Mouse (Mus musculus) forebrain, embryonic 13.5 days (tissue): Measurements from ENCODE around the gene Tap1. TPM values are rescaled to one million over a fixed set of nuclear protein-coding genes. Genes with fewer than 3 reads are reported as not detected.
A peak's percentile ranks its signal among the peaks of the same experiment; 100 is the strongest.

ENCODE experiments used
- ATAC-seq: fragments of 200-750 bp; cut with Nextera tagmentation; 2 replicates; pipeline ENCODE4 v1.8.0; 2017
- H3K27ac ChIP-seq: fragments of 300-500 bp; sonication (generic); 2 replicates; pipeline ENCODE4 v1.5.1; 2015; ENCODE audit warnings: inconsistent platforms, mild to moderate bottlenecking, moderate library complexity
- H3K27me3 ChIP-seq: fragments of 300-500 bp; sonication (generic); 2 replicates; pipeline ENCODE4 v1.6.1; 2015; ENCODE audit warnings: mild to moderate bottlenecking, inconsistent platforms
- H3K36me3 ChIP-seq: fragments of 300-500 bp; sonication (generic); 2 replicates; pipeline ENCODE4 v1.6.1; 2015; ENCODE audit warnings: mild to moderate bottlenecking, inconsistent platforms; ENCODE audit not compliant: poor library complexity, severe bottlenecking
- H3K4me1 ChIP-seq: fragments of 300-500 bp; sonication (generic); 2 replicates; pipeline ENCODE4 v1.6.1; 2015; ENCODE audit warnings: inconsistent platforms
- H3K4me2 ChIP-seq: fragments of 300-500 bp; sonication (generic); 2 replicates; pipeline ENCODE4 v1.6.1; 2015; ENCODE audit warnings: inconsistent platforms, mild to moderate bottlenecking, moderate library complexity
- H3K4me3 ChIP-seq: fragments of 300-500 bp; sonication (generic); 2 replicates; pipeline ENCODE4 v1.5.1; 2015; ENCODE audit warnings: mild to moderate bottlenecking, inconsistent platforms
- H3K9ac ChIP-seq: fragments of 300-500 bp; sonication (generic); 2 replicates; pipeline ENCODE4 v1.6.1; 2015; ENCODE audit warnings: mild to moderate bottlenecking, inconsistent platforms
- H3K9me3 ChIP-seq: fragments of 300-500 bp; sonication (generic); replicated peaks from 2 replicates; pipeline ENCODE4 v1.6.1; 2016; ENCODE audit warnings: inconsistent platforms
- WGBS: fragments of 180-500 bp; shearing (Covaris S2); methylation state at CpG from one replicate; pipeline ENCODE4 v1.1.7; 2015; 5-methylcytosine and 5-hydroxymethylcytosine counted together
- polyA plus RNA-seq: library from polyadenylated mRNA; unstranded; fragments of >200 nt; fragmentation: Nextera tagmentation; extraction: Ambion mirVana; gene quantifications from 2 replicates; pipeline ENCODE4 v1.2.1, GENCODE M21; 2015

The Tap1 gene
- polyA plus RNA-seq, 1 experiment from 2014 or later: 0.84 TPM

GRCm38 (mm10) chr17:34183564-34184219, 3.7 kb upstream of the Tap1 start:
- Histone ChIP-seq H3K4me1 (peaks cover 16% of the 10 kb centered on the region), H3K4me3 (no peak overlapping the region), H3K9me3 (no peaks in the 10 kb centered on the region), H3K36me3 (no peaks in the 10 kb centered on the region), H3K27ac (no peak overlapping the region), H3K27me3 (peaks cover 53% of the 10 kb centered on the region), H3K9ac (no peak overlapping the region), H3K4me2 (no peak overlapping the region)
- no peak for ATAC-seq
- 81% methylated on average over 15 of the region's 15 CpGs for WGBS

GRCm38 (mm10) chr17:34185526-34185925, 1.8 kb upstream of the Tap1 start:
- no peak for ATAC-seq
- 89% methylated on average over 9 of the region's 9 CpGs for WGBS
- no peaks in the 10 kb centered on the region for H3K36me3 ChIP-seq
- H3K4me1 ChIP-seq: peaks cover 16% of the 10 kb centered on the region
- no peak overlapping the region for H3K27ac ChIP-seq
- H3K27me3 ChIP-seq: peaks cover 69% of the 10 kb centered on the region
- H3K9ac ChIP-seq: no peak overlapping the region
- H3K4me2 ChIP-seq: no peak overlapping the region
- no peak overlapping the region for H3K4me3 ChIP-seq
- no peaks in the 10 kb centered on the region for H3K9me3 ChIP-seq

GRCm38 (mm10) chr17:34186885-34187260, 480 bp upstream of the Tap1 start:
- peaks cover 81% of the 10 kb centered on the region for H3K27me3 ChIP-seq
- no peaks in the 10 kb centered on the region for H3K36me3 ChIP-seq
- H3K27ac ChIP-seq: no peak overlapping the region
- WGBS: 3% methylated on average over 14 of the region's 14 CpGs
- H3K4me1 ChIP-seq: peaks cover 16% of the 10 kb centered on the region
- ATAC-seq: peak; percentile 52
- H3K9me3 ChIP-seq: no peaks in the 10 kb centered on the region
- H3K4me3 ChIP-seq: peak overlapping the region; percentile 46
- peak overlapping the region; percentile 61 for H3K9ac ChIP-seq
- peak overlapping the region; percentile 81 for H3K4me2 ChIP-seq

DNA sequence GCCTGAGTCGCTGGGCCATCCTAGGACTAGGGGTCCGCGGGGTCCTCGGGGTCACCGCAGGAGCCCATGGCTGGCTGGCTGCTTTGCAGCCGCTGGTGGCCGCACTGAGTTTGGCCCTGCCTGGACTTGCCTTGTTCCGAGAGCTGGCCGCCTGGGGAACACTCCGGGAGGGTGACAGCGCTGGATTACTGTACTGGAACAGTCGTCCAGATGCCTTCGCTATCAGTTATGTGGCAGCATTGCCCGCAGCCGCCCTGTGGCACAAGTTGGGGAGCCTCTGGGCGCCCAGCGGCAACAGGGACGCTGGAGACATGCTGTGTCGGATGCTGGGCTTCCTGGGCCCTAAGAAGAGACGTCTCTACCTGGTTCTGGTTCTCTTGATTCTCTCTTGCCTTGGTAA, 657 bp downstream of the Tap1 start:
- no peak for ATAC-seq

GRCm38 (mm10) chr17:34188986-34189385, 1.6 kb downstream of the Tap1 start:
- H3K9ac ChIP-seq: no peak overlapping the region
- H3K36me3 ChIP-seq: no peaks in the 10 kb centered on the region
- H3K4me2 ChIP-seq: no peak overlapping the region
- H3K4me3 ChIP-seq: no peak overlapping the region
- H3K27ac ChIP-seq: no peak overlapping the region
- H3K27me3 ChIP-seq: peaks cover 89% of the 10 kb centered on the region
- no peak for ATAC-seq
- 67% methylated on average over 6 of the region's 6 CpGs for WGBS
- H3K9me3 ChIP-seq: no peaks in the 10 kb centered on the region
- H3K4me1 ChIP-seq: peaks cover 16% of the 10 kb centered on the region

More for the DNA sequence above, 657 bp downstream of the Tap1 start:
- Histone ChIP-seq H3K4me2 (peak overlapping the region; percentile 81), H3K36me3 (no peaks in the 10 kb centered on the region), H3K27ac (no peak overlapping the region), H3K9ac (peak overlapping the region; percentile 61), H3K4me1 (peaks cover 16% of the 10 kb centered on the region), H3K27me3 (peaks cover 91% of the 10 kb centered on the region), H3K4me3 (peak overlapping the region; percentile 46), H3K9me3 (no peaks in the 10 kb centered on the region)
- 3% methylated on average over 20 of the region's 20 CpGs for WGBS

- no peak overlapping the region for H3K4me3 ChIP-seq
- H3K4me1 ChIP-seq: peaks cover 16% of the 10 kb centered on the region
- H3K4me2 ChIP-seq: no peak overlapping the region
- no peaks in the 10 kb centered on the region for H3K9me3 ChIP-seq
- H3K27me3 ChIP-seq: peaks cover 92% of the 10 kb centered on the region
- WGBS: 21% methylated on average over 16 of the region's 16 CpGs
- no peak overlapping the region for H3K27ac ChIP-seq
- no peak for ATAC-seq
- no peak overlapping the region for H3K9ac ChIP-seq
- no peaks in the 10 kb centered on the region for H3K36me3 ChIP-seq
Observed at GRCm38 (mm10) chr17:34192852-34193251, 5.5 kb downstream of the Tap1 start.

DNA sequence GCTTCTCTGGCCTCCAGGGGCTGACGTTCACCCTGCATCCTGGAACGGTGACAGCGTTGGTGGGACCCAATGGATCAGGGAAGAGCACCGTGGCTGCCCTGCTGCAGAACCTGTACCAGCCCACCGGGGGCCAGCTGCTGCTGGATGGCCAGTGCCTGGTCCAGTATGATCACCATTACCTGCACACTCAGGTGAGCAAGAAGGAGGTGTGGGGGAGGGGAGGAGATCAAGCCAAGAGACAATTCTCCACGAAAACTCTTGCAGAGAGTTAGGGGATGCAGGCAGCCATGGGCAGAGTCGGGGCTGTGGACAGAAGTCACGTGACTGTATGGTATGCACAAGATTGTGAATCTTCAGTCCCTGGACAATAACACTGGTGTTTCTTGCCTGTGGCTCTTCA, 6.1 kb downstream of the Tap1 start:
- Histone ChIP-seq H3K4me3 (no peak overlapping the region), H3K9ac (no peak overlapping the region), H3K9me3 (no peaks in the 10 kb centered on the region), H3K27ac (no peak overlapping the region), H3K4me2 (no peak overlapping the region), H3K27me3 (peaks cover 92% of the 10 kb centered on the region), H3K4me1 (peaks cover 17% of the 10 kb centered on the region), H3K36me3 (no peaks in the 10 kb centered on the region)
- 51% methylated on average over 8 of the region's 8 CpGs for WGBS
- ATAC-seq: no peak

GRCm38 (mm10) chr17:34194723-34195122, 7.4 kb downstream of the Tap1 start:
- WGBS: 85% methylated on average over 4 of the region's 4 CpGs
- Histone ChIP-seq H3K9me3 (no peaks in the 10 kb centered on the region), H3K36me3 (no peaks in the 10 kb centered on the region), H3K27me3 (peaks cover 94% of the 10 kb centered on the region), H3K4me3 (no peak overlapping the region), H3K4me1 (peaks cover 17% of the 10 kb centered on the region), H3K4me2 (no peak overlapping the region), H3K27ac (no peak overlapping the region), H3K9ac (no peak overlapping the region)
- ATAC-seq: no peak

DNA sequence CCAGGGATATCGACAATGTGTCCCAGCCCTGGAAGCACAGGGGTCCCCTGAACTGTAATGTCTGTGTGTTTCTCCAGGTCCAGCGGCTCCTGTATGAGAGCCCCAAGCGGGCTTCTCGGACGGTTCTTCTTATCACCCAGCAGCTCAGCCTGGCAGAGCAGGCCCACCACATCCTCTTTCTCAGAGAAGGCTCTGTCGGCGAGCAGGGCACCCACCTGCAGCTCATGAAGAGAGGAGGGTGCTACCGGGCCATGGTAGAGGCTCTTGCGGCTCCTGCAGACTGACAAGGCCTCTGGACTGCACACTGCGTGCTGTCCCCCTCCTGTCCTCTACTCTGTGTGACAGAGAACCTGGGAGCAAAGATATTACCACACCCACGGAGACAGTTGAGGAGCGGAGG, 9.1 kb downstream of the Tap1 start:
- Histone ChIP-seq H3K4me1 (peaks cover 17% of the 10 kb centered on the region), H3K27ac (no peak overlapping the region), H3K4me3 (peak overlapping the region; percentile 39), H3K9me3 (no peaks in the 10 kb centered on the region), H3K27me3 (peaks cover 94% of the 10 kb centered on the region), H3K36me3 (no peaks in the 10 kb centered on the region), H3K9ac (no peak overlapping the region), H3K4me2 (0 out of 2 replicates have a peak overlapping the region, but pooled peaks have one; percentile 63)
- WGBS: 33% methylated on average over 12 of the region's 12 CpGs
- no peak for ATAC-seq

- Histone ChIP-seq H3K9me3 (no peaks in the 10 kb centered on the region), H3K4me2 (peak within 1 kb of the TSS; percentile 63), H3K27ac (no peak within 1 kb of the TSS), H3K9ac (peak within 1 kb of the TSS; percentile 60), H3K4me3 (peak within 1 kb of the TSS; percentile 39), H3K36me3 (no peaks in the 10 kb centered on the region), H3K4me1 (peaks cover 17% of the 10 kb centered on the region), H3K27me3 (peaks cover 90% of the 10 kb centered on the region)
- 5% methylated on average over 41 of the region's 41 CpGs for WGBS
- peak; percentile 84 for ATAC-seq
Observed at GRCm38 (mm10) chr17:34196941-34197894, 9.9 kb downstream of the Tap1 start, which contains the start of gene Psmb8. Gene Psmb8, plus strand, starts transcription at chr17:34197721.

GRCm38 (mm10) chr17:34197904-34198520, 10.7 kb downstream of the Tap1 start:
- ATAC-seq: no peak
- peaks cover 17% of the 10 kb centered on the region for H3K4me1 ChIP-seq
- no peak overlapping the region for H3K27ac ChIP-seq
- peak overlapping the region; percentile 39 for H3K4me3 ChIP-seq
- H3K36me3 ChIP-seq: no peaks in the 10 kb centered on the region
- H3K27me3 ChIP-seq: peaks cover 86% of the 10 kb centered on the region
- WGBS: 2% methylated on average over 32 of the region's 32 CpGs
- no peaks in the 10 kb centered on the region for H3K9me3 ChIP-seq
- peak overlapping the region; percentile 63 for H3K4me2 ChIP-seq
- no peak overlapping the region for H3K9ac ChIP-seq

GRCm38 (mm10) chr17:34198521-34198912, 11.2 kb downstream of the Tap1 start:
- peak overlapping the region; percentile 39 for H3K4me3 ChIP-seq
- ATAC-seq: no peak
- no peak overlapping the region for H3K27ac ChIP-seq
- H3K4me2 ChIP-seq: peak overlapping the region; percentile 63
- H3K36me3 ChIP-seq: no peaks in the 10 kb centered on the region
- H3K9ac ChIP-seq: no peak overlapping the region
- 6% methylated on average over 11 of the region's 11 CpGs for WGBS
- H3K9me3 ChIP-seq: no peaks in the 10 kb centered on the region
- peaks cover 17% of the 10 kb centered on the region for H3K4me1 ChIP-seq
- H3K27me3 ChIP-seq: peaks cover 87% of the 10 kb centered on the region
